ENCODE assay signal across 21 mouse cellular contexts in the genomic region with DNA sequence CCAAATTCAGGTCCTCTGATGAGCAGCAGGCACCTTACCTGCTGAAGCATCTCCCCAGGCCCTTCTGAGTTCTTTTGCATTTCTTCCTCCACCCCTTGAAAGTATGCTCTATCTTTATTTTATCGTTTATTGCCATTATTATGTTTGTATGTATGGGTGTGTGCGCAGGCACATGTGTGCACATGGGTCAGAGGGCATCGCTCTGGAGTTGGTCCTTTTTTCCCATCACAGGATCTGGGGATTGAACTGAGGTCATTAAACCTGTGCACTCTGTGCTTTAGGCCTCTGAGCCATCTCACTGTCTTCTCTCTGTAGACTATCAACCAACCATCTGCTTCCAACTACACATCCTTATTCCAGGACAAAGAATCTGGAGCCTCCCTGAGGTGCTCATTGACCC. TPM values are rescaled to one million over a fixed set of nuclear protein-coding genes. Genes with fewer than 3 reads are reported as not detected.
"Had no signal": no experiment of that assay in that cellular context is flagged by ENCODE, and none has a peak within 500 bp of the region (broad histone marks: within the 10 kb centered on the region; RNA-seq: fewer than 3 reads in every experiment).

No protein-coding gene starts in this region.

- H3K27ac ChIP-seq: midbrain, embryonic 10.5 days; midbrain, embryonic 13.5 days; midbrain, embryonic 15.5 days; neural tube, embryonic 13.5 days; neural tube, embryonic 15.5 days; stomach, embryonic 15.5 days; stomach, postnatal 0 days had no signal

- H3K4me1 ChIP-seq: midbrain, embryonic 10.5 days; midbrain, embryonic 13.5 days; midbrain, embryonic 15.5 days; neural tube, embryonic 13.5 days; neural tube, embryonic 15.5 days; stomach, embryonic 15.5 days had no signal

- DNase-seq: lung, adult 18-20 months; lung, embryonic 14.5 days; lung, postnatal 10 days; lung, postnatal 4 days; retina, postnatal 1 day; right cerebral cortex, adult 18-20 months; right cerebral cortex, postnatal 25 days; right cerebral cortex, postnatal 4 days; thymus, adult 2 months; thymus, postnatal 25 days; thymus, postnatal 4 days had no signal

- H3K36me3 ChIP-seq: midbrain, embryonic 10.5 days; midbrain, embryonic 13.5 days; midbrain, embryonic 15.5 days; neural tube, embryonic 13.5 days; neural tube, embryonic 15.5 days; stomach, embryonic 15.5 days had no signal

- H3K4me3 ChIP-seq: midbrain, embryonic 10.5 days; midbrain, embryonic 13.5 days; midbrain, embryonic 15.5 days; myocyte; neural tube, embryonic 13.5 days; neural tube, embryonic 15.5 days; stomach, embryonic 15.5 days had no signal

- H3K4me2 ChIP-seq: lung, embryonic 14.5 days; midbrain, embryonic 13.5 days; midbrain, embryonic 15.5 days; neural tube, embryonic 13.5 days; neural tube, embryonic 15.5 days; stomach, embryonic 15.5 days had no signal

- H3K9me3 ChIP-seq: midbrain, embryonic 10.5 days; midbrain, embryonic 15.5 days; neural tube, embryonic 13.5 days; neural tube, embryonic 15.5 days; stomach, embryonic 15.5 days had no signal

- ATAC-seq: midbrain, embryonic 13.5 days; midbrain, embryonic 15.5 days had no signal

- H3K27me3 ChIP-seq: midbrain, embryonic 13.5 days; midbrain, embryonic 15.5 days; neural tube, embryonic 13.5 days; neural tube, embryonic 15.5 days; stomach, embryonic 15.5 days had no signal

- H3K9ac ChIP-seq: lung, embryonic 14.5 days; midbrain, embryonic 13.5 days; midbrain, embryonic 15.5 days; neural tube, embryonic 13.5 days; neural tube, embryonic 15.5 days; stomach, embryonic 15.5 days had no signal

RNA-seq across cellular contexts. Expression of gene Nos2, which starts 40.9 kb away (rescaled TPM):
- total RNA-seq: megakaryocyte, adult 5-6 weeks; megakaryocyte-erythroid progenitor cell, adult 5-6 weeks had no signal
